Mouse (Mus musculus): ENCODE results near the gene Smox.

GRCm38 (mm10) chr2:131545386-131546307 lies 54.4 kb downstream of the Smox start:
- TF ChIP-seq POLR2A (IDR thresholded peaks at IDR 0.05; ENCODE audit: control insufficient read depth, extremely low read depth, insufficient read depth, low read length, poor library complexity) (no peak), CTCF (IDR thresholded peaks at IDR 0.05; ENCODE audit: borderline replicate concordance, control insufficient read depth, extremely low read depth, insufficient read depth, low read length, poor library complexity) (peak; percentile 85; the same call in 1 of the 2 replicates)

Data from thymus, adult 2 months (tissue).